Mouse (Mus musculus) liver, adult 2 months (tissue): ENCODE results near the gene Gm10220.
"Not testable (repeated sequence)": the region's sequence is repeated elsewhere in the genome, so short reads cannot be mapped to it uniquely, and the experiment has no call there.

ENCODE experiments used
- CTCF ChIP-seq: fragments of 200-500 bp; IDR thresholded peaks from 2 replicates; pipeline ENCODE4 v1.5.1; 2011; ENCODE audit warnings: low read depth, low read length, control low read depth
- POLR2A ChIP-seq: fragments of 200-500 bp; IDR thresholded peaks from 2 replicates; pipeline ENCODE4 v1.6.1; 2011; ENCODE audit warnings: low read length, control low read depth; ENCODE audit not compliant: insufficient read depth; ENCODE audit errors: extremely low read depth

DNA sequence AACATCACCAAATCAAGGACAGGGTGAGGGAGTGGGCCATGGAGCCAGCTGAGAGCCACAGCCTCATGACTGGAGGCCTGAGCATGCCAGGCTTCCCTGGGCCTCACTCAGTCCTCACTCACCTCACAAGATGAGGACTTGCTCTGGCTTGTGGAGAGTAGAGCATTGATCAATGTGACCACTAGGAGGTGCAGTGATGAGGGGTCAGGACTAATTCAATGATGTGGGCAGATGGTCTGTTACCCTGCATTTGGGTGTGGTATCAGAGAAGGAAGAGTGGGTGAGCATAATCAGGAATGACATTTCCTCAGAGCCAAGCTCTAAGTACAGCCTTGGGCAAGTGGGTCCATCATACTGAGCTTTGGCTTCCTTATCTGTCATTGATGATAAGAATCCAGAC lies 42.2 kb downstream of the Gm10220 start:
- not testable (repeated sequence) for TF ChIP-seq CTCF, POLR2A
